Mouse (Mus musculus) neutrophil, adult 65 days (primary cell): Measurements from ENCODE around the gene Abcg8. TPM values are rescaled to one million over a fixed set of nuclear protein-coding genes. Genes with fewer than 3 reads are reported as not detected.

Experiments
- total RNA-seq: library from RNA; stranded (reverse); gene quantifications from 2 replicates; pipeline ENCODE4 v1.2.4, GENCODE M21; 2023

The Abcg8 gene
- total RNA-seq, result not detected in 2 replicates

DNA sequence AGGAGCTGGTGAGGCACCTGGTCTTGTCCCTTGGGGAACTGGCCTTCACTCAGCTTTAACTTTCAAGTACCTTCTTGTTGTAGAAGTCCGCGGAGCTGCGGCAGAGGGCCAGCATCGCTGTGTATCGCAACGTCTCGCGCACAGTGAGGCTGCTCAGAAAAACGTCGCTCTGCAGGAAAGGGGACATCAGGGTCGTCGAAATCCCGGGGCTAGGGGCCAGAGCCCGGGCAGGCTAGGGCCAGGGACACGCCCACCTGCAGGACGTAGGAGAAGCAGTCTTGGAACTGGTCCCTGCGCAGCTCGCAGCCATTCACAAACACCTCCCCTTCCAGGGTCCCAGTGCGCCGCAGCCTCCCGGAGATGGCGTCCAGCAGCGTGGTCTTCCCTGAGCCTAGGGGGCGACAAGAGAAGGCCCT, at the start of gene Abcg8:
Abcg8 (plus strand) TSS at position 352 of the 416 bp plus-strand sequence.

DNA sequence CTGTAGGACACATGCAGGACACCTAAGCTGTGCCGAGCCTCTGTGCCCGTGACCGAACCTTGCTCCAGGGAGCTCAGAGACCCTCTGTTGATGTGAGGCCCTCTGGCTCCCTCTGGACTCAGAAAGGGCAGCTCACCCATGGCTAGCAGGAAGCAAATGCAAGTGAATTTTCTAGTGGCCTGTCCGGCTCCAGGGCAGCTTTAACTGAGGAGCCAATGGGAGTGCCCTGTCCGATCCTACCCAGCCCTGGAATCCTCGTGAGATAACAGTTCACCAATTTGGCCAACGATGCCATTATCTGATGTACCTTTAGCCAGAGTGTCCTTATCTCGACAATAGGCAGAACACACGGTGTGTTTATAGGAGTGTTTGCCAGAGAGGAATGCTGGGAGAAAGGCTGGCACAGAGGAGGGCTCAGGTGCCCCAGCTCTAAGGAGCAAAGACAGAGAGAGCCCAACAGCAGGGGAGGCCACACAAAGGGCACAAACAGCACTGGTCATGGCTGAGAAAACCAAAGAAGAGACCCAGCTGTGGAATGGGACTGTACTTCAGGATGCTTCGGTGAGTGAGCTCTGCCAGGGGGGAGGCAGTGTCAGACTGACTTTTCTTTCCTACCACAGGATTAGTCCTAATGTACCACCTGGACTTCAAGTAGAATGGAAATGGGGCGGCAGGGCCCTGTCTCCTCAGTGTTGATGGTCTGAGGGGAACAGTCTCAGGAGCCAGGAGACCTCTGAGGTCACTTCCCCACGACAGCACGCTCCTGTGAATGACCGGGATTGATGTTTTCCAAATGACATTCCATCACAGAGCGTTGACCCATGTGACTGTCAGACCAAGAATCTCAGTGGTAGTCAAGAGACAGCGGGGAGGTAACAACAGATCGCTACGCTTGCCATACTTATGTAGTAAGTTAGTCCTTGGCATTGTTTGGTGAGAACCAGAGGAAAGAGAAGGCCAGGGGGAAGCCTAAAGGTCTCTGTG, 6.9 kb downstream of the Abcg8 start, which contains the start of gene Abcg5:
Abcg5 (minus strand) TSS at position 278 of the 984 bp plus-strand sequence.

Other genes starting within 250 kb of the Abcg8 start
- gene Thada, start 210.1 kb upstream of the Abcg8 start, total RNA-seq, result 9.1 and 23.0 TPM in 2 replicates
- not detected in 2 replicates for gene Plekhh2, start 164.4 kb upstream of the Abcg8 start, total RNA-seq
- 0.88 and 1.0 TPM in 2 replicates for gene Dync2li1, start 49.8 kb upstream of the Abcg8 start, total RNA-seq
- not detected in 2 replicates for gene Abcg5, start 6.7 kb downstream of the Abcg8 start, total RNA-seq
- 12.1 and 13.5 TPM in 2 replicates for gene Lrpprc, start 114.5 kb downstream of the Abcg8 start, total RNA-seq